Mouse (Mus musculus) T-helper 1 cell (primary cell): Measurements from ENCODE around the gene Abcg4.

Experiments
- in situ Hi-C: fragments of 300-600 bp; cut with MboI, MseI; formaldehyde crosslinking; loops from one replicate; pipeline ENCODE4 v1.15.1; 2025; ENCODE audit warnings: high pct_unique_total_duplicates

Gene Abcg4

DNA sequence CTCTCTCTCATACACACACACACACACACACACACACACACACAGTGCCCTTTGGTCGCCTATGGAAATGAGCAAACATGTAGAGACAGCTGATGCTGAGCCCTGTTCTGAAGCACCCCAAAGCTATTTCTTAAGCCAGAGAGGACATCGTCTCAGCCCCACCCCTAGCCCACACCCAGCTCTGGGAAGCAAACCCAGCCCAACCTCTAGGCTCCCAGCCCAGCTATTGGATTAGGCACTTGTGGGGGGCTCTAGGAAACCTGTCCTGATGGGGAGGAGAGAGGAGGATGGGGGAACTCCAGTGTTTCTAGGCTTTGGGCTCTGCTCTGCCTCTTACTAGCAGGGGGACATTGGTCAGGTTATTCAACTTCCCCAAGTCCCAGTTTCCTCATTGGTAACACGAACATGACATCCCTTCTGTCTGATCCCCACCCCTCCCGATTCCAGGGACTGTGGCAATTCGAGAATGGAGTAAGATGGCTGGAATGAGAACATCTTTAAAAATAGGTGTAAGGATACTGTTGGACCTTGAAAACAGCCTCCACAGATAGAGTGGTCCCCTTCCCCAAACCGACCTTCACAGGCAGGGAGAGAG lies 2.1 kb downstream of the Abcg4 start:
- in situ Hi-C loops, result no loop called here

GRCm38 (mm10) chr9:44283183-44283582 lies 5.2 kb downstream of the Abcg4 start:
- in situ Hi-C loops, result no loop called here

DNA sequence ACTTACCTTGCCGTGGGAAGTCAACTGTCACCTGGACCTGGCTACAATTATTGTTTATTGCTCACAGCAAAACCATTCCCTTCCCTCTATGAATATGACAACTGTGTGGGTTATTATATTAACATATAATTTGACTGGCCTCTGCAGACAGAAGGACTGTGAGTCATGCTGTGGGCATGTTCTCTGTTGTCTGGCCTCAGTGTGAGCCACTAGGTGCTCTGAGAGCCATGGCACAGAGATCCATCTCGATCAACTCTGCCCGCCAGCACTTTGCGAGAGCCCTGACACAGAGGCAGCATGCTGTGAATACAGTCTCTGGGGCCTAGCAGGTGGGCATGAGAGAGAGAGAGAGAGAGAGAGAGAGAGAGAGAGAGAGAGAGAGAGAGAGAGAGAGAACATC lies 18.4 kb downstream of the Abcg4 start:
- in situ Hi-C loops, result no loop called here

DNA sequence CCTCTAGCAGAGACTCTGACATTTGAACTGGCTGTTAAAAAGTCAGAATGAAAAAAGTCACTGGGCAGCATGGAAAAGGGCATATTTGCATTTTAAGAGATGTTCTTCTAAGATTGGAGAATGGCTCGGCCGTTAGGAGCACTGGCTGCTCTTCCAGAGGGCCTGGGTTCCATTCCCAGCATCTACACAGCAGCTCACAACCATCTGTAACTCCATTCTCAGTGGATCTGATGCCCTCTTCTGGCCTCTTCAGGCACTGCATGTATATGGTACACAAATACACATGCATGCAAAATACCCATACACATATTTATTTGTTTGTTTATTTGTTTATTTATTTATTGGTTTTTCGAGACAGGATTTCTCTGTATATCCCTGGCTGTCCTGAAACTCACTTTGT lies 19.3 kb downstream of the Abcg4 start:
- in situ Hi-C loops, result no loop called here

DNA sequence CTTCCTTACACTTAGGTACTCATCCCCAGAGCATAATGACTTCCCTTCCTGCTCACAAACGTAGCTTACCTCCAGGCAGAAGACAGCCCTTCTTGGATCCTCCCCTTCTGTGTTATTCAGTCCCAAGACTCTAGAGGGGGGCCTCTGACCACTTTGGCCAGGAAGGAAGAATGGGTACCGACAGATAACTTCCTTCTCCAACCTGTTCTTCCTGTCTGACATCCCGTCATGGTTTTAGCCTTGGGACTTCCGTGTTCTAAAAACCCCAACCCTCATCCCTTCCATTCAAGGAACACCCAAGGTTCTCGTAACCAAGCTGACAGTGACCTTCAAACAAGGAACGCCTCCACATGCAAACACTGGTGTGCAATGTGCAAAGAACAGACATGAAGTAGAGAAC lies 20.0 kb downstream of the Abcg4 start, which contains the start of gene Nlrx1:
Gene Nlrx1, minus strand, starts transcription at position 168 of the 400 bp plus-strand sequence.
- in situ Hi-C loops, result no loop called here

DNA sequence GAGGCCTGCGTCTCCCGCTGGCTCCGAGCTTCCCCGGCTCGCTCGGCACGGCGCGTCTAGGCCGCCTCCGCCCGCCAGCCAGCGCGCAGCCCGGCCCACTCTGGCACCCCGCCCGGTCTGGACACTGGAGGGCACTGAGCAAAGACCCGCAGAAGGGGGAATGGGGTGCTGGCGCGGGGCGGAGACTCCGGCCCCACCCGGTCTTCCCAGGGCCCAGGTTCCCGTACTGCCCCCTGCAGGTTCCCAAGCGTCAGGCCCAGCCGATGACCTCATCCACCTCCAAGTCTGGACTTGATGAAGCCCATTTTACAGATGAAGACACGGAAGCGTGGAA lies 20.4 kb downstream of the Abcg4 start:
- in situ Hi-C loops, result no loop called here

DNA sequence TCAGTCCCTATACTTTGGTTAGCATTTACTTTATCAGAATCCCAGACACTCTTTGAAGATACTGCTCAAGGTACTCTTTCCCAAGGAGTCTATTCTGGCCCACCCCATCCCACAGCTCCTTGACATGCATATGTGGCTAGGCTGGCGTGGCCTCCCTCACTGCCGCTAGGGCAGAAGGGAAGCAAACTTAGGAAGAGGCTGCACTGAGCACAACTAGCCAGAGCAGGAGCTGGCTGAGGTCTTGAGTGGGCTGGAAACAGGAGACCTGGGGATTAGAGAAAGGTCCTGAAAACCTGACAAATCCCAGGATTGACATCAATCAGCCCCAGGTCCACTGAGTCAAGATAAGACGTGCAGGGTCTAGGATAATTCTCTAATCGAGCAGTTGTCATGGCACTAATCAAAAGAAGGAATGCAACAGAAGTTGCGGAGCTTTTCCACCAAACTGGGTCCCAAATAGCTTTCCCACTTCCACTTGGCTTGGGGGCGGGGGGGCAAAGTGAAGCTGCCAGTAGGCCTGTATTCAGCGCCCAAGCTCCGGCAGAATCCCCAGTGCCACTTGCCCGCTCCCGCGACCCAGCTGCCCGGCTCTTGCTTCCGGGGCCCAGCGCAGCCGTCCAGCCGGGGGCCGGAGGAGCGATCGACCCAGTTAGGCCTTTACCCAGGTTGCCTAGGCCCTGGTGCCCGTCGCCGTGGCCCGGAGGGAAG lies 20.9 kb downstream of the Abcg4 start:
- in situ Hi-C loops, result no loop called here

DNA sequence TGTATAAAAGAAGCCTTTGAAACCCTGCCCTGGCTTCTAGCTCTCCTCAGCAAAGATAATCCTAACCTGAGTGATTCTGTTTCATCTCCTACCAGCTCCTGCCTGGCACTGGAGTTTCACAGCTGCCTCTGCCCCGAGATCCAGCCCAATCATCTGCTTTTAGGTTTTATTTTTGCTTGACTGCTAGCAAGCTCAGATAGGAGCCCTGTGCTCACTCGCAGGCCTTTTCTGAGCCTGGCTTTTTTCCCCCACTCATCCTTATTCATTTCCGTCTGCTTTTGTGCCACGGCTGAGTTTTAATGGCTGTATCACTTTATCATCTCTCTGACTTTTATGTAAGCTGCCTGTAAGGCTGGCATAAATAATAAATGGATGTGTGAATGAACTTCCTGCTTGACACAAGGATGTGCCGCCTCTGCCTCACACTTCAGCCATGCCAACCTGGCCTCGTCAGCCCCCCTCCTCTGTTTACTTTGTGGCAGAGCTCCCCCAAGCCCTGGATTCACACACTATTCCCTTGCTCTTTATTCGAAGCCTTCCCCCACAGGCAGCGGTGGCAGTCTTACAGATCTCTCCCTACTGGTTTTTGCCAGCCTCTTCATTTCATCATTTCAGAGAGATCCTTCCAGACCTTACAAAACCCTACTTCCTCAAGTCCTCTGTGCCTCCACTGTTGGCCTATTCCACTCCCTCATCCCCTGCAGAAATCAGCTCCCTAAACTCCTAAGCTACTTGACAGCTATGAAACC lies 21.8 kb downstream of the Abcg4 start:
- in situ Hi-C loops, result no loop called here

GRCm38 (mm10) chr9:44261388-44261787 lies 27.0 kb downstream of the Abcg4 start:
- in situ Hi-C loops, result no loop called here

- in situ Hi-C loops, result loop anchor here (10.0 kb wide), 1 partner anchor 1244 kb away; no protein-coding TSS in a partner anchor
Measured at GRCm38 (mm10) chr9:44259014-44259413, 29.4 kb downstream of the Abcg4 start.

DNA sequence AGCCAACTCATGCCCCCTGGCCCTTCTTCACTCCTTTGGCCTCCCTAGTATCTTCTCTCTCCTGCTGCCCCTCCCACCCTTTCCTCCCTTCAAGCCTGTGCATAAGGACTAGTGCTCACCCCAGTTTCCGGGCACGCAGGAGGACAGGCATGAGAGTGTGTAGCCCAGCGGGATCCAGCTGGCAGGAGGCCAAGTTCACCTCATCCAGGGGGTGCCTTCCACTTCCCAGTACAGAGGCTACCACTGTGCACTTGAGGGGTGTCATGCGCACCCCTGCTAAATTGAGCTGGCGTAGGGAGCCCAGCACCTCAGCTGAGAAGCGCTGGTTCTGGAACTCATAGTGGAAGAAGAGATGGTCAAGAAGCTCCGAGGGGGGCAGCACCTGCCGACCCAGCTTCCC lies 32.2 kb downstream of the Abcg4 start:
- in situ Hi-C loops, result loop anchor here (10.0 kb wide), 1 partner anchor 1241 kb away; no protein-coding TSS in a partner anchor

GRCm38 (mm10) chr9:44255136-44255521 lies 33.3 kb downstream of the Abcg4 start:
- in situ Hi-C loops, result loop anchor here (10.0 kb wide), 1 partner anchor 1240 kb away; no protein-coding TSS in a partner anchor

DNA sequence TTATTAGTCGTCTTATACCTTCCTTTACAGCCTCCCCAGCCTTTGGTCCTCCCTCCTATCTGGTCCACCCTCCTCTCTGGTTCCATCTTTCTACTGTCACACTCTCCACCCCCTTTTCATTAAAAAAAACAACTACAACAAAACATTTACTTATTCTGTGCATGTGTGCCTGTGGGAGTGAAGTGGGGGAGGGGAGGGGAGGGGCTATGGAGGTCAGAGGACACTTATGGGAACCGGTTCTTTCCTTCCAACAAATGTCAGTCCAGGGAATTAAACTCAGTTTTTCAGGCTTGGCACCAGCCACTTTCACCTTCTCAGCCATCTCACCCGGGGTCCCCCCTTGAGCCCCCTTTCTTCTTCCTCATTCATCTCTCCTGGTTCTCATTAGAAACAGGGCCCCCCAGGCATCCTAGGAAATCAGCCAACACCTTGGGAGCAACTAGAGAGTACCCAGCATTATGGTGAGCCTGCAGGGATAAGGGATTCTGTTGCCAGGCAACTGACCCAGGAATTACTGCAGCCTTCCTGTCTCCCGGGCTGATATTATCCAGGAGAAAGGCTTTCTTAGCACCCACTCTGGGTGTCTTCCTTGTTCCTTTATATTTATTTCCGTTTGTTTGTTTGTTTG lies 33.8 kb downstream of the Abcg4 start:
- in situ Hi-C loops, result loop anchor here (10.0 kb wide), 1 partner anchor 1240 kb away; no protein-coding TSS in a partner anchor

- in situ Hi-C loops, result loop anchor here (10.0 kb wide), 1 partner anchor 1239 kb away; no protein-coding TSS in a partner anchor
Measured at GRCm38 (mm10) chr9:44253441-44253840, 35.0 kb downstream of the Abcg4 start.

GRCm38 (mm10) chr9:44251314-44251713 lies 37.1 kb downstream of the Abcg4 start, which contains the start of gene Pdzd3:
Gene Pdzd3 (minus strand): TSS chr9:44251471.
- in situ Hi-C loops, result loop anchor here (10.0 kb wide), 1 partner anchor 1237 kb away; no protein-coding TSS in a partner anchor

GRCm38 (mm10) chr9:44250445-44250844 lies 38.0 kb downstream of the Abcg4 start:
- in situ Hi-C loops, result loop anchor here (10.0 kb wide), 1 partner anchor 1236 kb away; no protein-coding TSS in a partner anchor

GRCm38 (mm10) chr9:44249181-44250146 lies 39.0 kb downstream of the Abcg4 start:
- in situ Hi-C loops, result loop anchor here (10.0 kb wide), 1 partner anchor 1235 kb away; no protein-coding TSS in a partner anchor

GRCm38 (mm10) chr9:44247907-44248306 lies 40.5 kb downstream of the Abcg4 start:
- in situ Hi-C loops, result no loop called here

DNA sequence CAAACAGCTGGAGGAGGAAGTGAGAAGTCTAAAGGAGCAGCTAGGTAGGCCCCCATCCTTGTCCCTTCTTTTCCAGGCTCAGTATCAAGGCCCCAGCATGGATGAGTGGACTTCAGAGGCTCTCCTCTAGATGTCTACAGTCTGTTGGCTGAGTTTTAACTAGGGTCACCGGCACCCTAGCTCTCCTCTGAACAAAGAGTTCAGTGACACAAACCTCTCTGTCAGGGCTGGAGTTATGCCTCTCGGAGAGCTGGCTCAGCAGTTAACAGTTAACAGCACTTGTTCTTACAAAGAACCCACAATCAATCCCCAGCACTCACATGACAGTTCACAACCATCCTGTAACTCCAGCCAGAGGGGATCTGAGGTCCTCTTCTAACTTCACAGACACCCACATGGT lies 44.8 kb downstream of the Abcg4 start:
- in situ Hi-C loops, result loop anchor here (5.0 kb wide), 1 partner anchor 61 kb away; no protein-coding TSS in a partner anchor

DNA sequence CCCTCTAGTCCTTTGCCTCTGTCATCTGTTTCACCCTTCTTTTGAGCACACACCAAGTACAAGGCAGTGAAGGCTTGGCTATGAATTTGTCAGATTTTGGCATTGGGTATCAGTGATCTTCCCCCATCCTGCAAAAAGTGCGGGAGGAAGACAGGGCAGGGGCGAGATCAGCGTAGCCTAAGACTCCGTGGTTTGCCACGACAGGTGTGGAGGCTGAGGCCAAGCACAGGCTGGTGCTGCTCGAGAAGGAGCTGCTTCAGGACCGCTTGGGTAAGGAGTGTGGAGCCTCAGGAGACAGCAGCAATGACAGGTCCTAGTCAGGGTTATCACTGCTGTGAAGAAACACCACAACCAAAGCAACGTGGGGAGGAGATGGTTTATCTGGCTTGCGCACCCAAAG lies 47.0 kb downstream of the Abcg4 start:
- in situ Hi-C loops, result loop anchor here (5.0 kb wide), 1 partner anchor 59 kb away; no protein-coding TSS in a partner anchor
